Mouse (Mus musculus): Measurements from ENCODE around the gene Mrpl35.
"Not testable (repeated sequence)": the region's sequence is repeated elsewhere in the genome, so short reads cannot be mapped to it uniquely, and the experiment has no call there.

Gene Mrpl35

GRCm38 (mm10) chr6:71826869-71827268 lies at the start of gene Mrpl35:
Gene Mrpl35 (minus strand): TSS chr6:71826969.
- in situ Hi-C loops (cut with MboI; ENCODE audit: low pct_unique_long_range_greater_than_20kb in 1 of 2, low sequenced_read_pairs in 2 of 2, unreplicated experiment in 1 of 2) = no loop called here

- in situ Hi-C loops (cut with MboI; ENCODE audit: low pct_unique_long_range_greater_than_20kb in 1 of 2, low sequenced_read_pairs in 2 of 2, unreplicated experiment in 1 of 2) = no loop called here
Observed at GRCm38 (mm10) chr6:71871396-71871795, 44.6 kb upstream of the Mrpl35 start.

GRCm38 (mm10) chr6:71868809-71869208 lies 42.0 kb upstream of the Mrpl35 start:
- in situ Hi-C loops (cut with MboI; ENCODE audit: low pct_unique_long_range_greater_than_20kb in 1 of 2, low sequenced_read_pairs in 2 of 2, unreplicated experiment in 1 of 2) = no loop called here

- in situ Hi-C loops (cut with MboI; ENCODE audit: low pct_unique_long_range_greater_than_20kb in 1 of 2, low sequenced_read_pairs in 2 of 2, unreplicated experiment in 1 of 2) = no loop called here
Observed at GRCm38 (mm10) chr6:71867751-71868150, 41.0 kb upstream of the Mrpl35 start.

- in situ Hi-C loops (cut with MboI; ENCODE audit: low pct_unique_long_range_greater_than_20kb in 1 of 2, low sequenced_read_pairs in 2 of 2, unreplicated experiment in 1 of 2) = not testable (repeated sequence)
Observed at GRCm38 (mm10) chr6:71846906-71847305, 20.1 kb upstream of the Mrpl35 start.

- in situ Hi-C loops (cut with MboI; ENCODE audit: low pct_unique_long_range_greater_than_20kb in 1 of 2, low sequenced_read_pairs in 2 of 2, unreplicated experiment in 1 of 2) = no loop called here
Observed at GRCm38 (mm10) chr6:71840597-71841290, 14.0 kb upstream of the Mrpl35 start.

- in situ Hi-C loops (cut with MboI; ENCODE audit: low pct_unique_long_range_greater_than_20kb in 1 of 2, low sequenced_read_pairs in 2 of 2, unreplicated experiment in 1 of 2) = no loop called here
Observed at GRCm38 (mm10) chr6:71839815-71840214, 13.0 kb upstream of the Mrpl35 start.

GRCm38 (mm10) chr6:71836811-71837210 lies 10.0 kb upstream of the Mrpl35 start:
- in situ Hi-C loops (cut with MboI; ENCODE audit: low pct_unique_long_range_greater_than_20kb in 1 of 2, low sequenced_read_pairs in 2 of 2, unreplicated experiment in 1 of 2) = no loop called here

- in situ Hi-C loops (cut with MboI; ENCODE audit: low pct_unique_long_range_greater_than_20kb in 1 of 2, low sequenced_read_pairs in 2 of 2, unreplicated experiment in 1 of 2) = no loop called here
Observed at GRCm38 (mm10) chr6:71831581-71831960, 4.8 kb upstream of the Mrpl35 start.

- in situ Hi-C loops (cut with MboI; ENCODE audit: low pct_unique_long_range_greater_than_20kb in 1 of 2, low sequenced_read_pairs in 2 of 2, unreplicated experiment in 1 of 2) = no loop called here
Observed at GRCm38 (mm10) chr6:71830690-71831580, 4.2 kb upstream of the Mrpl35 start, which contains the start of gene Immt. Gene Immt (plus strand): TSS chr6:71831331.

GRCm38 (mm10) chr6:71829768-71830167 lies 3.0 kb upstream of the Mrpl35 start:
- in situ Hi-C loops (cut with MboI; ENCODE audit: low pct_unique_long_range_greater_than_20kb in 1 of 2, low sequenced_read_pairs in 2 of 2, unreplicated experiment in 1 of 2) = no loop called here

GRCm38 (mm10) chr6:71823961-71824360 lies 2.8 kb downstream of the Mrpl35 start:
- in situ Hi-C loops (cut with MboI; ENCODE audit: low pct_unique_long_range_greater_than_20kb in 1 of 2, low sequenced_read_pairs in 2 of 2, unreplicated experiment in 1 of 2) = loop anchor here in 1 of 2 experiments (25.0 kb wide), 2 partner anchors 512 to 662 kb away; partner anchors contain the start of genes Cd8b1 and Smyd1

GRCm38 (mm10) chr6:71823488-71823887 lies 3.3 kb downstream of the Mrpl35 start:
- in situ Hi-C loops (cut with MboI; ENCODE audit: low pct_unique_long_range_greater_than_20kb in 1 of 2, low sequenced_read_pairs in 2 of 2, unreplicated experiment in 1 of 2) = loop anchor here in 1 of 2 experiments (25.0 kb wide), 2 partner anchors 511 to 661 kb away; partner anchors contain the start of genes Cd8b1 and Smyd1

- in situ Hi-C loops (cut with MboI; ENCODE audit: low pct_unique_long_range_greater_than_20kb in 1 of 2, low sequenced_read_pairs in 2 of 2, unreplicated experiment in 1 of 2) = loop anchor here in 1 of 2 experiments (25.0 kb wide), 2 partner anchors 511 to 661 kb away; partner anchors contain the start of genes Cd8b1 and Smyd1
Observed at GRCm38 (mm10) chr6:71823085-71823484, 3.7 kb downstream of the Mrpl35 start.

GRCm38 (mm10) chr6:71819764-71820292 lies 6.9 kb downstream of the Mrpl35 start:
- in situ Hi-C loops (cut with MboI; ENCODE audit: low pct_unique_long_range_greater_than_20kb in 1 of 2, low sequenced_read_pairs in 2 of 2, unreplicated experiment in 1 of 2) = loop anchor here in 1 of 2 experiments (25.0 kb wide), 2 partner anchors 508 to 658 kb away; partner anchors contain the start of genes Cd8b1 and Smyd1

- in situ Hi-C loops (cut with MboI; ENCODE audit: low pct_unique_long_range_greater_than_20kb in 1 of 2, low sequenced_read_pairs in 2 of 2, unreplicated experiment in 1 of 2) = loop anchor here in 1 of 2 experiments (25.0 kb wide), 2 partner anchors 501 to 651 kb away; partner anchors contain the start of genes Cd8b1 and Smyd1
Observed at GRCm38 (mm10) chr6:71812820-71813219, 13.9 kb downstream of the Mrpl35 start.

- in situ Hi-C loops (cut with MboI; ENCODE audit: low pct_unique_long_range_greater_than_20kb in 1 of 2, low sequenced_read_pairs in 2 of 2, unreplicated experiment in 1 of 2) = loop anchor here in 1 of 2 experiments (25.0 kb wide), 2 partner anchors 498 to 648 kb away; partner anchors contain the start of genes Cd8b1 and Smyd1
Observed at GRCm38 (mm10) chr6:71809890-71810289, 16.9 kb downstream of the Mrpl35 start.

GRCm38 (mm10) chr6:71806713-71807112 lies 20.1 kb downstream of the Mrpl35 start:
- in situ Hi-C loops (cut with MboI; ENCODE audit: low pct_unique_long_range_greater_than_20kb in 1 of 2, low sequenced_read_pairs in 2 of 2, unreplicated experiment in 1 of 2) = loop anchor here in 1 of 2 experiments (25.0 kb wide), 2 partner anchors 494 to 644 kb away; partner anchors contain the start of genes Cd8b1 and Smyd1
